Mouse (Mus musculus) testis, adult 2 months (tissue): ENCODE results near the gene Nyap1. TPM values are rescaled to one million over a fixed set of nuclear protein-coding genes. Genes with fewer than 3 reads are reported as not detected.
A peak's percentile ranks its signal among the peaks of the same experiment; 100 is the strongest.

Experiments
- H3K27ac ChIP-seq: fragments of 200-500 bp; 2 replicates; pipeline ENCODE4 v1.5.1; 2012; ENCODE audit warnings: low read depth, low read length; ENCODE audit not compliant: control insufficient read depth, insufficient read depth
- H3K27me3 ChIP-seq: fragments of 200-500 bp; 2 replicates; pipeline ENCODE4 v1.6.1; 2012; ENCODE audit warnings: mild to moderate bottlenecking, low read length, moderate library complexity; ENCODE audit not compliant: control insufficient read depth, insufficient read depth
- H3K36me3 ChIP-seq: fragments of 200-500 bp; 2 replicates; pipeline ENCODE4 v1.6.1; 2012; ENCODE audit warnings: mild to moderate bottlenecking, low read length; ENCODE audit not compliant: control insufficient read depth, insufficient read depth
- H3K4me1 ChIP-seq: fragments of 200-500 bp; 2 replicates; pipeline ENCODE4 v1.6.1; 2012; ENCODE audit warnings: low read length; ENCODE audit not compliant: control insufficient read depth, insufficient read depth
- H3K4me3 ChIP-seq: fragments of 200-500 bp; 2 replicates; pipeline ENCODE4 v1.5.1; 2012; ENCODE audit warnings: low read depth, mild to moderate bottlenecking, low read length, moderate library complexity, mixed read lengths; ENCODE audit not compliant: control insufficient read depth
- CTCF ChIP-seq: fragments of 200-500 bp; IDR thresholded peaks from 2 replicates; pipeline ENCODE4 v1.5.1; 2012; ENCODE audit warnings: low read depth, mild to moderate bottlenecking, inconsistent platforms, low read length, moderate library complexity; ENCODE audit not compliant: control insufficient read depth, insufficient read depth, insufficient replicate concordance
- POLR2A ChIP-seq: fragments of 200-500 bp; IDR thresholded peaks from 2 replicates; pipeline ENCODE4 v1.6.1; 2012; ENCODE audit warnings: low read depth, mild to moderate bottlenecking, inconsistent platforms, low read length, moderate library complexity; ENCODE audit not compliant: control insufficient read depth
- polyA plus RNA-seq: library from polyadenylated mRNA; depleted of rRNA; stranded (reverse); fragments of >200 nt; gene quantifications from 2 replicates; pipeline ENCODE4 v1.2.3, GENCODE M21; 2012; rRNA removed

Nyap1 gene
- 0.97 and 0.98 TPM in 2 replicates for polyA plus RNA-seq

DNA sequence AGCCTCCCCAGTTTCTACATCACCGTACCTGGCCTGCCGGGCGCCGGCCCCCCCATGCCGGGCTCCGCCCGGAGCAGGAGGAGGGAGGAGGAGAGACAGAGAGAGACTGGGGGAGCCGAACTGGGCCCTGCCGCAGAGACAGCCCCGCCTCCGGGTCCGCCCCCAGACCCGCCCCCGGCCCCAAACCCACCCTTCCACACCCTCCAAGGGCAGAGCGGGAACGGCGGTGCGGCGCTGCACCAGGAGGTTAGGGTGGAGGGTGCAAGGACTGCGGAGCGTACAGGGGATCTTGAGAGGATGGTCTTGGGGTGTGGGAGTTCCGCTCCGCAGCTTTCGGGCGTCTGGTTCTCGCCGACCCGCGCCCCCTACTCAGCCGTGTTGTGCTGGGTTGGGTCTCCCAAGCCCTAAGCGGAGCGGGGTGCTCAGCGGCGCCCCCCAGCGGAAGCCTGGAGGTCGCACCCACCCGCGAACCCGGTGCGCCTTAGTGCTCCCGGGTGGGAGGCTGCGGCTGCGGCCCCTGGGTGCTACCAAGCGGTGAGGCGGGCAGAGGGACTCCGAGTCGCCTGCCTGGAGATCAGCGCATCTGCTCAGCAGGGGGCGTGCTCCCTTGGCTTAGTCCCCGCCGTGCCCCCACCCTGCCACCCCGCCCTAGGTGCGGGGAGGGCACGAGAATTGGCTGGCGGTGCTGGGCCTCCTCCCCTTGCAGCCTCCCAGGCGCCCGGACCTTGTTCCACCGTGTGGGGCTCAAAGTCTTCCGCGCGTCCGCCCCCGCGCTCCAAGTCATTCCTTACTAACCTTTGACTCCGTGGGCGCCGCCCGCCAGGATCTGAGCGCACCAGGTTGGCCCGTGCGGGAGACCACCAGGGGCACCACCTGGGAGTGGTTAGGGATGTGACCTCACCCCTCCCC, at the start of gene Nyap1:
Nyap1 (minus strand) TSS at position 585 of the 909 bp plus-strand sequence.
- 0 out of 2 replicates have a peak, but pooled peaks have one; percentile 37 for TF ChIP-seq POLR2A
- TF ChIP-seq CTCF = peak; percentile 71
- Histone ChIP-seq H3K27me3 (no peaks in the 10 kb centered on the region), H3K4me3 (peak within 1 kb of the TSS; percentile 83), H3K36me3 (no peaks in the 10 kb centered on the region), H3K27ac (no peak within 1 kb of the TSS), H3K4me1 (peaks cover 2% of the 10 kb centered on the region; the same call in 1 of the 2 replicates)

DNA sequence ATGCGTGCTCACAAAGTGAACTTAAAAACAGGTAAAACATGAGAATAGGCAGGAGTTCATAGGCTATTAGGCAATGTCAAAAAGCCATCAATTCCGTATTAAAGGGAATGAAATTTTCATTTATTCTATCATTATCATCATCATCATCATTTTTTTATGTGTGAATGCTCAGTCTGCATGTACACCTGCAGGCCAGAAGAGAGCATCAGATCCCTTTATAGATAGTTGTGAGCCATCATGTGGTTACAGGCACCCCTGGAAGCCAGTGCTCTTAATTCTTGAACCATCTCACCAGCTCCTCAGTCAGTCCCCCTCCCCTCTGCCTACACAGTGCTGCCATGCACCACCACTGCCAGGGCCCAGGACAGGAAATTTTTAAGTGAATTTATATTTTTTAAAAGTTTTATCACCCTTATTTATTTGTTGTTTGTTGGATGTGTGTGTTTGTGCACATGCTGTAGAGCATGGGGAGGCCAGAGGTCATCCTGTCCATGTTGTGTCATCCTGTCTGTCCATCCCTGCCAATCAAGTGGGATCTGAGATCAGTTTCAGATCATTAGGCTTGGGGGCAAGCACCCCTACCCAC, 47.6 kb upstream of the Nyap1 start:
- no peak overlapping the region for H3K4me3 ChIP-seq
- no peaks in the 10 kb centered on the region for H3K27me3 ChIP-seq
- TF ChIP-seq CTCF (no peak), POLR2A (no peak)
- H3K27ac ChIP-seq = no peak overlapping the region
- no peaks in the 10 kb centered on the region; the same call in 1 of the 2 replicates for H3K36me3 ChIP-seq
- peaks cover 12% of the 10 kb centered on the region for H3K4me1 ChIP-seq

DNA sequence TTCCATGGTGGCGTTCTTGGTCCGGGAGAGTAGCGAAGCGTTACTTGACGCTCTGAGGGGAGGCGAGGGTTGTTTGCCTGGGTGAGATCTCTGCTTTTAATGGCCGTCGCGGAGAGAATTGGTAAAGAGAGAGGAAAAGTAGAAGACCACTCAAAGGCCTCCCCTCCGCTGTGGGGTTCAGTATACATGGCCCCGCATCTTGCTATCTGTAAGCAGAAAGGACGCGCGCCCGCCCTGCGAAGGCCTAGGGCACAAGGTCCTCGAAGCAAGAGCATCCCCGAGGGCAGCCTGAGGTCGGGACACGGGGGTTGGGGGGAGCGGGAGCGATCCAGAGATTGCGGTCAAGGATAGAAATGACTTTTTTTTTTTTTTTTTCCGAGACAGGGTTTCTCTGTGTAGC, 46.8 kb upstream of the Nyap1 start:
- H3K4me3 ChIP-seq = peak overlapping the region; percentile 95
- H3K27me3 ChIP-seq = no peaks in the 10 kb centered on the region
- peaks cover 12% of the 10 kb centered on the region for H3K4me1 ChIP-seq
- H3K36me3 ChIP-seq = no peaks in the 10 kb centered on the region; the same call in 1 of the 2 replicates
- peak overlapping the region; percentile 76 for H3K27ac ChIP-seq
- no peak for TF ChIP-seq POLR2A
- TF ChIP-seq CTCF = no peak

DNA sequence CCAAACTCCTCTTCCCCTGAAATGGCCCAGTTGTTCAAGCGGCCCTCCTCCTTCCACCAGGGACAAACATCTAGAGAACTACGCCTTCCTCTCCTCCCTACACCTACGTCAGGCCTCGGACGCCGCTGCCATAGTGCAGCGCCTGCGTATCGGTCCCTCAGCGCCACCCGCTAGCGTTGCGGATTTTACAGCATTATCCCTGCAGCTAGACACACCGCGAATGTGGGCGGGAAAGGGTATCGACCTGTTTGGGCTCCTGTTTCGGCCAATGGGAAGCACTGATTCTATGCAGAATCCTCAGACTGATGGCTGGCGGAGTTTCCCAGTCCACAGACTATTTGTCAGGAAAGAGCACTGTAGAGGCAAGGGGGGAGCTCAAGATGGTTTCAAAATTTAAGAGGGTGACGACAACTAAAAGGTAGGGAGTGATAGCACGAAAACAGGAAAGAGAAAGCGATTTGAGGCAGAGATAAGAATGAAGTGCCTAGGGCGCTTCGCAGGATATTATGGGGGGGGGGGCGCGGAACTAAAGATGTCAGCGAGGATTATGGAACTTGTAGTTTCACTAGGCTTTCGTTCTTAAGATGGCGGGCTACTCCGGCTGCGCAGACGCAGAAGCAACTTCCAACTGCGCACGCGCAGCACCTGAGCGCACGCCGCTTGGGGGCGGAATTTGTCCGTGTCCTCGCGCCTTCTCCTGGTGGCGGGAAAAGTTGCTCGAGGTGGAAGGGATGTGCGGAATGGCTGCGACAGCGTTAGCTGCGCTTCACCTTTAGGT, 45.9 kb upstream of the Nyap1 start, which contains the start of the genes Mepce and Zcwpw1:
Mepce (minus strand) TSS at position 505 of the 778 bp plus-strand sequence.
Zcwpw1 (plus strand) TSS at position 648 of the 778 bp plus-strand sequence.
- TF ChIP-seq CTCF (peak; percentile 61; the same call in 1 of the 2 replicates), POLR2A (peak; percentile 84)
- peaks cover 12% of the 10 kb centered on the region for H3K4me1 ChIP-seq
- no peaks in the 10 kb centered on the region; the same call in none of the 2 replicates for H3K36me3 ChIP-seq
- H3K27me3 ChIP-seq = no peaks in the 10 kb centered on the region
- peak within 1 kb of the TSS; percentile 99 for H3K4me3 ChIP-seq
- H3K27ac ChIP-seq = peak within 1 kb of the TSS; percentile 99

DNA sequence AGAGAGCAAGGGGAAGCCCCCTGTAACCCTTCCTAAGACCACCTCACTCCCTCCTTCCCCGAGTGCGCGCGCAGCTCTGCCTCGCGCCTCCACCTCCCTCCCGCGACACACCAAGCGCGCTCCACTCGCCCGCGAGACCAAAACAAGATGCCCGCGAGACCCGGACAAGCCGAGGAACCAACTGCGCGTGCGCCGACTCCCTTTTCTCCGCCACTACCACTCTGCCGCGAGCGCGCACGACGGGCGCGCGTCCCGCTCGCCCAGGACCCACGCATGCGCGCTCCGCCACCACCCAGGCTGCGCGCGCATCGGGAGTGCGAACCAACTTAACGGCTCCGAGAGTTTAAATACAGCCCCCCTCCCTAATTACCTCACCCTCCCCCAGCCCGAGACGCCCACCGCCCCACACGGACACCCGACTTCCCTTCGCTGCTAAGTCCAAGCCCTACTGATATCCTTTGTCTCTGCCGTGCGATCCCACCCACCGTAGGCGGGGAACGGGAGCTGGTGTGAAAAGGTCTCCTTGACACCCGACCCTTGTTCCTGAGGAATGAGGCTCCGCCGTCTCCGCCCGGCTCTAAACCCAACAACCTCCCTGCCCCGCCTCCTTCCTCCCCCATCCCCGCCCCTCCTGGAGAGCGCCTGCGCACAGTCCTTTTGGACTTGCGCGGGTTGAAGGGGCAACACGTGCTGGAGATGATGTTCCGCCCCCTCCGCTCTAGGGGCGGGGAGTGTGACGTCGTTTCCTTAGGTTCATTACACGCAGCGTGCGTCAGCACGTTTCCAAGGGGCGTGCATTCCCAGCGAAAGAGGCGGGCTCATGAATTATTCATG, 44.9 kb upstream of the Nyap1 start:
- Histone ChIP-seq H3K27me3 (no peaks in the 10 kb centered on the region), H3K4me3 (peak overlapping the region; percentile 99), H3K4me1 (peaks cover 12% of the 10 kb centered on the region), H3K36me3 (no peaks in the 10 kb centered on the region; the same call in none of the 2 replicates), H3K27ac (peak overlapping the region; percentile 99)
- TF ChIP-seq POLR2A (peak; percentile 98), CTCF (no peak; the same call in 1 of the 2 replicates)

DNA sequence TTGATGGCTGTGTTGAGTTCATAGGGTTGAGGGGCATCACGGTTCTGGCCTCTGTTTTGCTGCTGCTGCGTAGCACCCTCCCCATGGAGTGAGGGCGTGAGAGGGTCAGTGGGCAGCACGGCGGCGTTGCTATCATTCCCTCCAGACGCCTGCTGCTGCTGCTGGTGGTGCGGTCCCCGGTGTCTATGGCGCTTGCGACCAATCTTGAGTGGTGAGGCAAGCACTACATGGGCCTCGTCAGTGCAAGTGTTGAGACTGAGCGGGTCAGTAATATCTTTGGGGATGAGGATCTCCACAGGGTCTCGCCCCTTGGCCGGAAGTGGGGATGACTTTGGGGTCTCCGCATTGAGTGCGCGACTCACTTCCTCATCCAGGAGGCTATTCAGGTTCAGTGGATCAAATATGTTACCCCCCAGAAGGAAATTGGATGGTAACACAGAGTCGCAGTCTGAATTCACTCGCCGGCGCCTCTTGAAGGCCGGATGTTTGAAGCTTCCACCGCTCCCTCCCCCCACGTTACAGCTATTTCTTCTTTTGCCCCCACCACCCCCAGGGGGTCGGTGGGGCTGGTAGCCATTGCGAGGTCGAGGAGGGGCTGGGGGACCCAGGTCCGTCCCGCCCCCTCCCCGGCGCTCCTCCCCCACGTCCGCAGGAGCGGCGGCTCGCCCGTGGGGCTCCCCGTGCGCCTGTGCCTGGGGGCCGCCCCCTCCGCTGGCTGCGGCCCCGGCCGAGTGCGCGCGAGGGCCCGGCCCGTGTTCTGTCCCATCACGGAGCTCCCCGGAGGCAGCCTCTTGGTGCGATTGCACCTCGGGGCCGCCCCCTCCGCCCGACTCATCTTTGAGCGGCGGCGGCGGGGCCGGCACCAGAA, 44.0 kb upstream of the Nyap1 start:
- H3K4me3 ChIP-seq = peak overlapping the region; percentile 99
- TF ChIP-seq CTCF (no peak), POLR2A (0 out of 2 replicates have a peak, but pooled peaks have one; percentile 27)

More for the DNA sequence above, 44.0 kb upstream of the Nyap1 start:
- Histone ChIP-seq H3K4me1 (peaks cover 12% of the 10 kb centered on the region), H3K27ac (peak overlapping the region; percentile 99), H3K27me3 (no peaks in the 10 kb centered on the region), H3K36me3 (no peaks in the 10 kb centered on the region; the same call in none of the 2 replicates)
